Mouse (Mus musculus) thymus, adult 2 months (tissue): ENCODE results near the gene Vmn2r56. TPM values are rescaled to one million over a fixed set of nuclear protein-coding genes. Genes with fewer than 3 reads are reported as not detected.
"Not testable (repeated sequence)": the region's sequence is repeated elsewhere in the genome, so short reads cannot be mapped to it uniquely, and the experiment has no call there.

Source experiments
- DNase-seq: peaks from one replicate; pipeline ENCODE4 v3.0.0; 2021
- H3K27ac ChIP-seq: fragments of 200-500 bp; 2 replicates; pipeline ENCODE4 v1.5.1; 2012; ENCODE audit warnings: low read length, control low read depth; ENCODE audit not compliant: control insufficient read depth, insufficient read depth
- H3K27me3 ChIP-seq: fragments of 200-500 bp; 2 replicates; pipeline ENCODE4 v1.6.1; 2012; ENCODE audit warnings: mild to moderate bottlenecking, low read length, moderate library complexity, mixed read lengths; ENCODE audit not compliant: control insufficient read depth, insufficient read depth
- H3K36me3 ChIP-seq: fragments of 200-500 bp; 2 replicates; pipeline ENCODE4 v1.6.1; 2012; ENCODE audit warnings: mild to moderate bottlenecking, low read length, moderate library complexity; ENCODE audit not compliant: control insufficient read depth, insufficient read depth
- H3K4me1 ChIP-seq: fragments of 200-500 bp; replicated peaks from 2 replicates; pipeline ENCODE4 v1.6.1; 2012; ENCODE audit warnings: low read length; ENCODE audit not compliant: control insufficient read depth, insufficient read depth
- H3K4me3 ChIP-seq: fragments of 200-500 bp; 2 replicates; pipeline ENCODE4 v1.5.1; 2012; ENCODE audit warnings: mild to moderate bottlenecking, low read length, control low read depth, moderate library complexity; ENCODE audit not compliant: control insufficient read depth, insufficient read depth
- CTCF ChIP-seq: fragments of 200-500 bp; IDR thresholded peaks from 2 replicates; pipeline ENCODE4 v1.5.1; 2012; ENCODE audit warnings: mild to moderate bottlenecking, control low read depth, low read length, moderate library complexity, borderline replicate concordance; ENCODE audit not compliant: control insufficient read depth, poor library complexity, insufficient read depth; ENCODE audit errors: extremely low read depth
- POLR2A ChIP-seq: fragments of 200-500 bp; IDR thresholded peaks from 2 replicates; pipeline ENCODE4 v1.6.1; 2012; ENCODE audit warnings: mild to moderate bottlenecking, low read length, control low read depth, moderate library complexity; ENCODE audit not compliant: control insufficient read depth, poor library complexity, insufficient read depth; ENCODE audit errors: extremely low read depth
- WGBS: fragments of 180-500 bp; shearing (Covaris S2); methylation state at CpG from one replicate; pipeline ENCODE4 v1.1.7; 2018; 5-methylcytosine and 5-hydroxymethylcytosine counted together
- polyA plus RNA-seq: library from polyadenylated mRNA; depleted of rRNA; stranded (reverse); fragments of >200 nt; gene quantifications from 2 replicates; pipeline ENCODE4 v1.2.3, GENCODE M21; 2012; rRNA removed

Vmn2r56 gene
- polyA plus RNA-seq, 1 experiment, result not detected

- Histone ChIP-seq H3K27me3 (no peaks in the 10 kb centered on the region), H3K36me3 (no peaks in the 10 kb centered on the region), H3K4me3 (no peak overlapping the region), H3K27ac (no peak overlapping the region), H3K4me1 (no peaks in the 10 kb centered on the region)
- TF ChIP-seq POLR2A (no peak), CTCF (no peak)
- DNase-seq, result no peak
- WGBS, result 80% methylated on average over 24 of the region's 24 CpGs
These were observed 14.8 kb upstream of the Vmn2r56 start for GRCm38 (mm10) chr7:12749431-12750198.

- H3K36me3 ChIP-seq, H3K27ac ChIP-seq, DNase-seq, H3K4me3 ChIP-seq, H3K4me1 ChIP-seq, H3K27me3 ChIP-seq: not testable (repeated sequence)
- 88% methylated on average over 3 of the region's 3 CpGs for WGBS
These were observed 49.9 kb downstream of the Vmn2r56 start, which contains the start of gene Vmn2r55 for GRCm38 (mm10) chr7:12684903-12685302. Gene Vmn2r55, minus strand, starts transcription at chr7:12685003.

GRCm38 (mm10) chr7:12640219-12640618 lies 94.6 kb downstream of the Vmn2r56 start, which contains the start of gene Vmn2r54:
Gene Vmn2r54, minus strand, starts transcription at chr7:12640319.
- H3K36me3 ChIP-seq, H3K4me1 ChIP-seq, H3K27me3 ChIP-seq, H3K4me3 ChIP-seq, H3K27ac ChIP-seq, DNase-seq: not testable (repeated sequence)
- WGBS, result 86% methylated on average over 3 of the region's 4 CpGs

Other genes starting within 250 kb of the Vmn2r56 start
- gene 2900092C05Rik, start 222.5 kb downstream of the Vmn2r56 start, polyA plus RNA-seq, result not detected in 2 replicates
- gene Vmn2r53, start 126.2 kb downstream of the Vmn2r56 start, polyA plus RNA-seq, result not detected in 2 replicates
- not detected in 2 replicates for gene Vmn2r54, start 94.7 kb downstream of the Vmn2r56 start, polyA plus RNA-seq
- gene Vmn2r55, start 50.0 kb downstream of the Vmn2r56 start, polyA plus RNA-seq, result not detected in 2 replicates
- 2.7 and 2.9 TPM in 2 replicates for gene Zscan18, start 68.6 kb upstream of the Vmn2r56 start, polyA plus RNA-seq
- gene Zfp329, start 83.9 kb upstream of the Vmn2r56 start, polyA plus RNA-seq, result 4.1 and 4.2 TPM in 2 replicates
- gene Zfp110, start 99.8 kb upstream of the Vmn2r56 start, polyA plus RNA-seq, result 16.9 and 17.6 TPM in 2 replicates
- 1.7 and 2.2 TPM in 2 replicates for gene Zfp128, start 146.2 kb upstream of the Vmn2r56 start, polyA plus RNA-seq
- 14.3 and 14.9 TPM in 2 replicates for gene Zscan22, start 162.8 kb upstream of the Vmn2r56 start, polyA plus RNA-seq
- 2,545 and 2,907 TPM in 2 replicates for gene Rps5, start 187.3 kb upstream of the Vmn2r56 start, polyA plus RNA-seq
- gene Rnf225, start 192.4 kb upstream of the Vmn2r56 start, polyA plus RNA-seq, result 1.0 and 1.8 TPM in 2 replicates
- gene Zfp324, start 230.8 kb upstream of the Vmn2r56 start, polyA plus RNA-seq, result 8.7 and 9.3 TPM in 2 replicates
- gene Zfp446, start 242.8 kb upstream of the Vmn2r56 start, polyA plus RNA-seq, result 10.8 and 11.4 TPM in 2 replicates